Mouse (Mus musculus) liver, adult 10 weeks (tissue): ENCODE data around the gene Cd36. TPM values are rescaled to one million over a fixed set of nuclear protein-coding genes. Genes with fewer than 3 reads are reported as not detected.

ENCODE experiments used
- polyA plus RNA-seq: library from polyadenylated mRNA; stranded (reverse); fragments of 350-450 nt; fragmentation: Illumina TruSeq; extraction: RNeasy Lipid Tissue Mini Kit (QIAGEN cat#74804); gene quantifications from one replicate; pipeline ENCODE4 v1.2.3, GENCODE M21; 2014; ENCODE audit warnings: low read depth, low replicate concordance

Cd36 gene
- 188 TPM for polyA plus RNA-seq

DNA sequence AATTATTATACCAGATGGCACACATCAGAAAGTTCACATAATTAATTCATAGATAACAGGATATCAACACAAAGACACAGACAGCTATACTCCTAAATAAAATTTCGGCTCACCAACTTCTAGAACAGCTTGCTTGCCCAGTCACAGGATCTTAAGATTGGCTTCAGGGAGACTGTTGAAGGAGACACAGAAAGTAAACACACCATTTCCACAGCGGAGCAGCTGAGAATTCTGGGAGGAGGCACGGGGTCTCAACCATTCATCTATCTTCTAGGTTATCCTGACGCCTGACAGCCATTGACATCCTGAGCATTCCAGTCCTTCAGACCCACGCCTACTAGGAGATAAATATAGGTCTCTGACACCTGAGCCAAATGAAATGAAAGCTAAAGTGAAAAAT is at the start of gene Cd36:
Cd36 (minus strand) TSS at position 204 of the 400 bp plus-strand sequence.

Other genes starting within 250 kb of the Cd36 start
- not detected for gene Gnat3, start 73.7 kb upstream of the Cd36 start, polyA plus RNA-seq